Mouse (Mus musculus) naive thymus-derived CD4-positive, alpha-beta T cell, adult 2 months (primary cell): ENCODE measurements around the gene Igfbp2.

Source experiments
- DNase-seq: peaks from one replicate; pipeline ENCODE4 v3.0.0-alpha.2; 2011; ENCODE audit warnings: low read depth

Gene Igfbp2

DNA sequence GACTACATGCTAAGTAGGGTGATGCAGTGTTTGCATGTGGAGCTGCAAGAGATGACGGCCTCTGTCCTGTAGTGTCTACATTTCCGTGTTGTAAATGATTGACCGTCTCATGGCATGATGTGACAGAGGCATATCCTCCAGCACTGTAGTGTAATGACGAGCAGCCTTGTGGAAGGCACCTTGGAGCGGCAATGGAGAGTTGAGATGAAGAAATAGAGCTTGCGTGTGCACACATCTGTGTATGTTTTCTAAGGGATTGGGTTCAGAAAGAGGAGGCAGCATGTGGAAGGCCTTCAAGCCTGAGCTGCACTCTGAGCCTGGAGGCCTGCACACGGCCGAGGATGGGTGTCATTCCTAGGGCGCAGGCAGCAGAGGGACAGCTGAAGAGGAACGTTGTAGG lies 31.4 kb downstream of the Igfbp2 start:
- no peak for DNase-seq

DNA sequence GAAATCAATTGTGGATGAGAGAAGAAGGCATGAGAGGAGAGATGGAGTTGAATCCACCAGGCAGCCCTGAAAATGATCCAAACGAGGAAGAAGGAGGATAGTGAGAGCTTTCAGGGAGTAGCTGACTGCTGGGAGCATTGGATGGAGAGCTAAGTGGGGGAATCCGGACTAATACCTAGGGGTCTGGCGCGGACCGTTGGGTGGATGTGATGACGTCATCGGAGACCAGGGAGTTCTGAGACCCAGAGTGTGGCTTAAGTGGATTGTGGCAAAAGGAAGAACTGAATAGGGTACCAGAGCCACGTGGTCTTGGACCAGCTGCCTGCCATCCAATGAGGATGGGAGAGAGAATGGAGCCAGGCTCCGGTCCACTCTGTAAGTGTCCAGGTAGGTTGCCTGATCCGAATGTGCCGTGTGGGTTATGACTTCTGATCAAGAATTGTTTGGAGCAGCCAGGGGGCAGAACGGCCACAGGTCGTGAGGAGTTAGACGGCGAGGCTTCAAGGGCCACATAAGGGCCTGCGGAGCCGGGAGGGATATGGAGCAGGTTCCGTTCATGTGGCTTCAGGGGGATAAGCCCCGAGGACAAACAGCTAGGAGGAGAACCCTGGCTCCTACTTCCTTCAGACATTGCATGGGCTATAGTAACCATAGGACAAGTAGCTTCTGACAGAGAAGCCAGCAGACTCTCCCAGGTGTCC lies 32.1 kb downstream of the Igfbp2 start:
- no peak for DNase-seq

DNA sequence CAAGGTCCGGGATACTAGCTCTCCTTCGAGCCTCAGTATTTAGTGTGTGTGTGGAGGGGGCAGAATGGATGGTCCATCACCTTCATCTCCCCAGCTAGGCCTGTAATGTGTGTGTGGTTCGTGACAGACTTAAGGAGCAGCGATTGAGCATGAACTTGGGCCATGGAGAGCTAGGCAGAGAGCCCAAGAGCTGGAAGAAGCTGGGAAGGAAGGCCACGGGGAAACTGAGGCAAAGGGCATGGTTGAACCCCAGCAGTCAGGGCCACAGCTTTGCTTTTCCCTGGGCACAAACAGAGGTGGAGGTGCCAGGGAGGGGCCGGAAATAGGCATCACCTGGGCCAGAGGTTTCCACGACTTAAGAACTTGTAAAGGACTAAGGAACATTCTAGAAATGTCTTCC lies 32.8 kb downstream of the Igfbp2 start:
- DNase-seq = no peak

DNA sequence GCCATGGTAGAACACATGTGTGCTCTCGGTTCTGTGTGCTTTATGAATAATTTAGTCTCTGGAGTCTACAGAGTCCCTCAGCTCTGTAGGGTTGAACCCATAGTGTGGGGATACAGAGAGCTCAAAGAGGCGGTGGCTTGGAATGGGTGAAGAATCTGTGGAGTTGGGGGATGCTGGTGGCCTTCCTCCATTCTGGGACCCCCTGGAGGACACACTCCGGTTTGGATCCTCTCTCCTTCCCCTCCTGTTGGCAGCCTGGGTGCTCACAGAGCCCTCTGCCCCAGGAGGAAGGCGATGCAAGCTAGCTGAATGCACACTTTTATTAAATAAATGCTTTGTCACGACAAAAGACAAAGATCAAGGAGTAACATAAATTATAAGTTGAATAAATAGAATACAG lies 33.3 kb downstream of the Igfbp2 start:
- DNase-seq = no peak

DNA sequence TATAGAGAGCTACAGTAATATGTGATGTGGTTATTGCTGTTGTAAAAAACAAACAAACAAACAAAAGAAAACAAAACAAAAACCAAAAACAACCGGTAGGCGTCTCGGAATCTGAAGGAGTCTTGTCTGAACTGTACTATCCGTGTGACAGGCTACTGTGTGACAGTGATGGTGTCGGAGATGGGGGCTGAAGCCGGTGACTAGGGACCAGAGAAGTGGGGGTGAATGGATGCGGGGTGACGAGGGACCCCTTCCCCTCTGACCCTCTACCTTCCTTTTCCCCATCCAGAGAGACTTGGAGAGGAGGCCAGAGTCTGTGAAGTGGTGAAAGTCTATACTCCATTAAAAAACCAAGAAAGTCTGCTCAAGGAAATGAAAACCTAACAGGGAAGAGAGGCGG lies 34.0 kb downstream of the Igfbp2 start:
- no peak for DNase-seq

DNA sequence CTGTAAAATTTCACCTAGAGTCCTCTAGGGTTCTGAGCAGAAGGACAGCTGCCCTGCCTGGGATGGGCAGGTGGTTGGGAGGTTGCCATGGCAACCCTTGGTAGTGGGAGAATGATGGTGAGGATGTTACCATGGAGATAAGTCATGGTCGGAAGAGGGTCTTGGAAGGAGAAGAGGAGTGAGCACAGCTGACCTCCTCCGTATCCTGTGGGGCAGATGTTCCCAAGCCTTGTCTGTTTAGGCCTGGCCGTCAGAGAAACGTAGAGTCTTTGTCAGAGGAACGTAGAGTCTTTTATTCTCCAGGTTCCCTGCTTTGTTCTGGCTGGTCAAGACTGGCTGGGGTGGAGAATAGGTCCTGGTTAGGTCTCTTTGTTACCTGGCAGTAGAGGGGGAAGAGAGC lies 34.6 kb downstream of the Igfbp2 start:
- DNase-seq = no peak

DNA sequence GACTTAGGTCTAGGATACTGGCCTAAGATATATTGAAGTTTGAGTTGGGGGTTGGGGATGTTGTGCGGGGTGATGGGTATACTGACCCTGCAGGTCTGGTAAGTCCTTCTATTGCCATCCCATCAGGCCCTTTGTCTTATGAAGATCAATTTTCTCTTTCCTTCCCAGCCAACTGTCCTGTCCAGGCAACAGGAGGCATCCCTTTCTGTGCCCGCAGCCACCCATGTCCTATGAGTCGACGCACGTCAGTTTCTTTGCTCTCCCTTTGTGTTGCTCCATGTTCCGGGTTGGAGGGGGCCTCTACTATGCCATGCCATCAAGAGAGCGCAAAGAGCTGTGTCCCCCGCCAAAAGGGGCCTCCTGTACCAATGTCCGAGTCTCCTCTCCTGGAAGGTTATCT lies 35.7 kb downstream of the Igfbp2 start:
- no peak for DNase-seq

DNA sequence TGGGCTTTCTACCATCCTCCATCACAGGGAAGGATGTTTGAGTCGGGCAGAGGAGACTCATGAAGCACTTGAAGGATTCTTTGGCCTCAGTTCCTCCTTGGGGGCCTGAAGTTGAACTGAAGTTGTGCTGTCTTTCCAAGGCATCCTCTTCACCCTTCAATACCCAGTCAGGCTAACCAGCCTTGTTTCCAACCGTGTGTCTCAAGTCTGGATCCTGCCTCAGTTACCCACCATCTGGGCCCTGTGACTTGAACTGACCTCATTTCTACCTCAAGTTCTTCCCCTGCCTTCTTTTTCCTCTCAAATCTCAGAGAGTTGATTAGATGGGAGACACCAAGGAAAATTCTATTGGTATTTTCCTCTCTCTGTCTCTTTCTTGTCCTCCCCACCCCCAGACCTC lies 36.2 kb downstream of the Igfbp2 start:
- DNase-seq = no peak

DNA sequence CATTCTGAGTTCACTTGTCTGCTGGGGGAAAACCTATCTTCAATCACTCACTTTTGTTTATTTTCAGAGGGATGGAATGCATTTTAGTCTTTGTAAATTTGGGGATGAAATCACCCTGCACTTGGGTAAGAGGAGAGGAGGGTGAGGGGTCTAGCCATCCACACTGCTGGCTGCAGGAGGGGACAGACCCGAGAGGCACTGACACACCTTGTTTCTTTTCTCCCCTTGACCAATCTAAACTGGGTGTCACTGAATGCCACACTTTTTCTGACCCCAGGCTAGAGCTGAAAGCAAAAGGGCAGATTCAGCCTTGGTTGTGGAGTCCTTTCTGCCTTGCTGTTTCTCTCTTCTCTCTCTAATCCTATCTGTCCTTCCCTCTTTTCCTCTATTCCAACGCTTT lies 37.4 kb downstream of the Igfbp2 start:
- DNase-seq = no peak

DNA sequence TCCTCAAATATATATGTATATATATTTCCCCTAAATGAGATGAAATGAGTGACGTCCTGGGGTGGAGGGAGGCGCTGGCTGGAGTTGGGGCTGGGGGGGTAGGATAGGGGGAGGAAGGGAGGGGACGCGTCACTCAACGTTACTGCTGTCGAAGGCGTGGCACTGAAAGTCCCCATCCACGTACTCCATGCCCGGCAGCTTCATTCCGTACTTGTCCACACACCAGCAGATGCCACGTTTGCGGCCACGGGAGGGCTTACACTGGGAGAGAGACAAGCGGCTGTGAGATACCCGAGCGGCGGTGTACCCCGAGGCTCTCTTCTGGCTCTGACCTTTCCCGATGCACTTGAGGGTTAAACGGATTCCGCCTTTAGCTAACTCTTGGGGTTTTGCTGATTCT lies 37.9 kb downstream of the Igfbp2 start:
- DNase-seq = no peak

DNA sequence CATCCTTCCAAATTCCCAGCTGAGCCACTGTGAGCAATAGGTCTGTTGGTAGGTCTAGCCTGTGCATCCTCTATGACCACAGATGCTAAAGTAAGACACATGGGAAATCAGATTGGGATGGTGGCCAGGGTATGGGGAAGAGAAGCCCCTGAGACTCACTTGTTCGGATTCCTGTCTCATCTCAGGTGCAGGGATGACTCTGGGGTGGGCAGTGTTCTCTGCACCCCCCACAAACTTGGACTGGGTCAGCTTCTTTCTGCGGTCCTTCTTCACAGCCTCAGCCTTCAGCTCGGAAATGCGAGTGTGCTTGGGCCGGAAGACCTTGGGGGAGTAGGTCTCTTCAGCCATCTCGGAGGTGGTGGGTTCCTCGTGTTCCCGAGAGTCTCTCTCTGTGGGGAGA lies 39.4 kb downstream of the Igfbp2 start:
- no peak for DNase-seq

DNA sequence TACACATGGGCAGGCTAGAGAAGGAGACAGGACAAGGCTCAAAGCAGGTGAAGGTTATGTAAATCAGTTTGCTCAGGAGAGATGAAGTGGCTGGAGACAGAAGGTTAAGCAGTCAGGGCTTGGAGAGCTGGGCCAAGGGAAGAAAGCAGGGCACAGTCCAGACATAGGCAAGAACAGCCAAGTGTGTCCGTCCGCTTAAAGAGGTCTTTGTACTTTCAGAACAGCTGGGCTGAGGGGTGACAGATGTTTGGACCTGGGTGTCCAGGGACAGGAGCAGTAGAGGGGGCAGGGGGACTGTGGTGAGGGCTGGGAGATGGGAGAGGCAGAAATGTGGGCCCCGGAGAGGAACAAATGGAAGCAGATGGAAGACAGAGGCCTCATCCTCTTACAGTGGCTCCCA lies 40.0 kb downstream of the Igfbp2 start:
- DNase-seq = no peak

DNA sequence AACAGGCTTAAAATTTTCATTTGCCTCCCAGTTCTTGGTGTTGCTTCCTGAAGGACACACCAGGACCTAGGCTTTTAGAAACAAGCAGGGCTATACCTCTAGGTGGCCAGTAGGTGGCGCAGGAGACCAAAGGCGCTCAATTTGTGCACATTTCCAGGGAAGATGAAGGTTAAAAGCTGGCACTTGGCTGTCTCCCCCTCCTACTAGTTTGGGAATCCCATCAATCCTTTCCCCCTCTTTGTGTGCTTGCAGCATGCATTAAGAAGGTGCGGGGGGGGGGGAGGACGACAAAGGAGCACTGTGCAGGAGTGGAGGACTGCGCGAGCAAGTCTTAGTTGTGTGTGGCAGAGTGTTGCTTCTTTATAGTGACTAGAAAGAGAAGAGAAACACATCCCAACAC lies 41.6 kb downstream of the Igfbp2 start:
- DNase-seq = peak; percentile 19

DNA sequence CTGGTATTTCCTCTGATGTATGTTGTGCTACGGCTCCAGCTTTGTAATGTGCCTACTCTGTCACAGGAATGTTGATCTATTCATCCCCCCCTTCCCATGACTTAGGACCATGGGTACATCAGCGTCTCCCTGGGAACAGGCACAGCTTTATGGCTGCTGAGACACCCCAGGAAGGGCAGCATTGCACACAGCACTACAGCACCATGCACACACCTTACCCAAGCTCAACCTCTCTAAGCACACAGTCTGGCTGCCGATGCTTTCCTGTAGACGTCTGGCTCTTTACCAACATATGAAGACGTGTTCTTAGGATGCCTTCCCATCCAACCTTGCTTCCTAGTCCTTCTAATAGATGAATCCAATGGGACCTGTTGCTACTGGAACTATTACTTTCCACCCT lies 42.1 kb downstream of the Igfbp2 start:
- DNase-seq = no peak

DNA sequence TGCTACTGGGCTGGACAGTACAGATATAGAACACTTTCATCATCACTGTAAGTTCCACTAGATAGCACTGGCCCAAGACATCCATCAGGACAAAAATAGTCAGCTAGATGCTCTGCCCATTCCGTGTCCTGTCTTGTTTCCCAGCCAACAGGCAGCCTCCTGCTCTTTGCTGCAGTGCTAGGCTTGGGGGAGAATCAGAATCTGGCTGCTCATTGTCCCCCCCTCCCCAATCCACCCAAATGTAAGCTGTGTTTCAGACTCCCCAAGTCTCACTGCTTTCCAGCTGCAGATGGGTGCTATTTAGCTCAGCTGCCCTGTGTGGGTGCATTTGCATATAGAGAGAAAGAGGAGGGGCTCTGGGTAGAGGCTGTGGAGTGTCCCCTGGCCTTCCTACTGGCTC lies 43.0 kb downstream of the Igfbp2 start:
- DNase-seq = no peak

DNA sequence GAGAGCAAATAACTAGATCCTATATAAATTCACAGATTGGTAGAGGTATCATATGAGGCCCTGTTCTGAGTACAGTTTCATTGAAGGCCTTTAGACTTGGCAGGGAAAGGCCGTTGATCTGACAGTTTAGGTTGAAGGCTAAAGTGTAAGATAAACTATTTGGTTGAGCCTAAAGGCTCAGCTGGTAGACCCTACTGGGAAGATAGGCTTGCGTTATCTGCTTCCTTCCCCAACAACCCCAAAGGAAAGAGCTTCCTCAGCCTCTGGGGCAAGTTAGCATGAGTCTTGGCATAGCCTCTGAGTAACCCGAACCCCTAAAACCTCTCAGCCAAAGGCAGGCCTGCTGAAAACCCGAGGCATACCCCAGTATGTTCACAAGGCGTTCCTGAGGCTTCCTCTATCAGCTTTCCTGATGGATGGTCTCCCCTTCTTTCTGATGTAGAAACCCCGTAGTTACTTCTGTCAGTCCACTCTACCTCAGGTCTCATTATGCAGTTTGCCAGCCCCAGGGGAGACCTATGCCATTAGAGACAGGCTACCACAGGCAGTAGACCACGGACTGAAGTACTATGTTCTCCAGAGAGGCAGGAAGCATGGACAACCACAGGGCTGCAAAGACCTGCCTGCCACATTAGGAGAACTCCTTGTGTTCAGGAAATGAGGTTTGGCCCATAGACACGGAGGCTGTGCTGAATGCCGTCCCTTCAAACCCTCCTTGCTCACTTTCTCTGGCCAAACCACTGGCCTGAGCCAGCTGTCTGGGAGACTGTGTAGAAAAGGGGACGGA lies 44.3 kb downstream of the Igfbp2 start:
- DNase-seq = no peak

DNA sequence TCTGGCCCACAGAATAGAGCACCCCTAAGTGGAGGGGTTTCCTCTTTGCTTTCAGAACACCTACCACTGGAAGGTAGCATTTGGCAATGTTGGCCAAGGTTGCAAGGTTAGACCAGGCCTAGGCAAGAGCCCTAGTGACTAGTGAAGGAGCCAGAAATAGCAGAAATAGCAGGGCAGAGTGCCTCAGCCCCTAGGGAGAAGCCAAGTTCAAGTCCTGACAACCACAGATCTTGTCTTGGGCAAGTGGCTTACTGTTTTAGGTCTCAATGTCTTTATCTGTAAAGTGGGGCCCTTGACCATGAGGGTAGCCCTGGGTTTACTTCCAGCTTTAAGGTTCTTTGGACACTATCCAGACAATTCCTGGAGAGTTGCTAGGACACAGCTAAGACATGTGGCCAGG lies 45.0 kb downstream of the Igfbp2 start:
- no peak for DNase-seq

DNA sequence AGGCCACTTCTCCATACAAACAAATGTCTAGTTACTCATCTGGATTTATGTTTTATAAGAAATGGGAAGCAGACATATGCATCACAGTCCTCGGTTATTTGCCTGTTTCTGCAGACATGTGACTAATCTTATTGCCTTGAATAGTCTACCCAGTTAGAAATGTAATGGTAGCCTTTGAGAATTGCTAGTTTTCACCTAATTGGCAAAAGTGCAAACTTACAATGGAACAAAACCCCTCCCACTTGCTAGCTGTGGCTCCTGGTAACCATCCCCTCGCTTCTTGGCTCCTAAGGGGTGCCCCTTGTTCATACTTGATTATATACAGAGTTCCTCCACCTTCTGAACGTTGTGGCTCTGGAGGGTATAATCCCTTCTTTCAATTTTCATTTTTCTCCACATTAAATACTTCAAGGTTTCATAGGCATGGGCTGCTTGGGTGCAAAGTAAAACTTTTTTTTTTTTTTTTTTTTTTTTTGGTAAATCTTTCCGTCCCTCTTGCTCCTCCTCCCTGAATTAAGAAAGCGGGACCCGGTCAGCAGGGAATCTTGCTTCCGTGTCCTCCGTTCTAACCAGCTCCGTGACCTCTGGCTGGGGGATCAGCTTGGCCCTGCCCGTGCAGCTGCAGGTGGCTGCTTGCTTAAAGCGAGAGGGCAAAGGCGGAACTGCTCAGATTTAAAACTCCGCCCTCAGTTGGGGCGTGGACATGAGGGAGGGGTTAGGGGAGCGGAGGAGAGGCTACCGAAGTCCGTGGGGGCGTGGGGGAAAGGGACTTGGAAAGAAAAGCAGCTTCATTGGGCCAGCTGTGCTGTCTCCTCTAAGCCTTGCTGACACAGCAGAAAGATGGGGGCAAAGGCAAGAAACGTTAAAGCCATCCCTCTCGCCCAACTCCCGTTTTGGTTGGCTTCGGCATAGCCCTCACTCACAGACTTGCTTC lies 45.6 kb downstream of the Igfbp2 start:
- DNase-seq = no peak

DNA sequence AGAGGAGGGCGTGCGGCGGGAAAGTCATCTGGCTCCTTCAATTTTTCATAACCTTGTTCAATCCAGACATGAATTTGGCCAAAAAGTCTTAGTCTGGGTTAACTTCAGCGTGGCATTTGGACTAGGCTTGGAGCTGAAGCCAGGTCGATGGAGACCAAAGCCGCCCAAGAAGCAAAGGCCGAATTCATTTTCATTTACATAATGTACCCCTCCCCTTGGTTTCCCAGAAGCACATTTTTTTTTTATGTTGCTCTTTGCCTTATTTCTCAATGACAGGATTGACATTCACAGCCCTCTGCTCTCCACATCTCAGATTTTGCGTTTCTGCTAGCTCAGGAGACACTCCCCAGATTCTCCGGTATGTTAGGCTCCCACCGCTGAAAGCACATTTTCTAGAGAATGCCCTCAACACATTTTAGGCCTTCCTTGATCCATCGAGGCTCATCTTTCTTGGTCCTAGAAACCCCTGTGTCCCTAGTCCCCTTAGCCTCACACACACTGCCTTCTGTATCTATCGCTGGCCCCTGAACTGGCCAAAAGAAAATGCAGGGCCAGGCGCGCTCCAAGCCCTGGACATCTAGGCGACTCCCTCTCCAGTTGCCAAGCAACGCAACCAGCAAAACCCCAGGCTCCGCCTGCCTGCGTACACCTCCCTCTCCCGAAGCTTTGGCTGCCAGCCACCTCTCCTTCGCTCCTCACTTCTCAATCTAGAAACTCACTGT lies 46.5 kb downstream of the Igfbp2 start:
- no peak for DNase-seq

DNA sequence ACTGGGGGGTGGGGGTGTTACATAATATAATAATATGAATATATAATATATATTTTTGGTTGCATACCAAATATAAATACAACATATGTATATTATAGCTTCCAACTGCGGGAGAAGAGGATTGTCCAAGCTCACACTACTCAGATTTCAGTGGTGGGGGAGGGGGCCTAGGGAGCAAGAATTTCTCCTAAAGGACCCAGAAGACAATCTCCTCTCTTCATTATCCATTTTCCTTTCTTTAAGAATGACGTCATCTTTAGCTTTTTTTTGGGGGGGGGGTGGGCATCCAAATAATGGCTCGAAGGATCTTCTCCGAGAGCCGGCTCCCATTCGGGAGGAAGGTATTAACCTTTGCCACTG lies 47.0 kb downstream of the Igfbp2 start:
- no peak for DNase-seq

DNA sequence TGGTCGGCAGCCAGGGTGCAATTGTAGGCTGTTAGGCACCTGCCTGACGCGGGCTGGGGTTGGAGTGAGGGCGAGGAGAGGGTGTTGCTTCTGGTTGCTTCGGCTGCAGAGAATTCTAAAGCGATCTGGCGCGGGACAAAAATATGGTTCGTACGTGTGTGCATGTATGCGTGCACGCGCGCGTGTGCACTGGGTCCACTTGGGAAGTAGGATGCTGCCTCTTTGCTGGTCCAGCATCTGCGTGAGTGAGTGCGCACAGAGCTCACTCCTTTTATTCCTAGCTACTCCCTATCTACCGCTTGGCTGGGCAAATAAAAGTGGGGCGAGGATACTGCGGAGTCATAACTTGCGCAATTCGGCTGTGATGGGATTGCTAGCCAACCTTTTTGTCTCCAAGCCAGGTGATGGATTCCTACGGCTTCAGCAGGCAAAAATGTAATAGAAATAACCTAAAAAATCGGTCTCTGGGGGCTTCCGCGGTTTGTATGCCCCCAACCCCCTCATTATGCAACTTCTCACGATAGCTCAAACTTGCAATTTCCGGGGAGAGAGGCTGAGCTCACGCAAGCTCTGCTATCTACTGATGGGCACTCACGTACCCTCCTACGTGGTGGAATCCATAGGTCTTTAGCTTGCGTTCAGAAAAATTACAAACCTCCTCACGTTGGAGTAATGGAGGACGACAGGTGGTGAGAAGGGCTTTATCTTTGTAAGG lies 47.6 kb downstream of the Igfbp2 start:
- no peak for DNase-seq

DNA sequence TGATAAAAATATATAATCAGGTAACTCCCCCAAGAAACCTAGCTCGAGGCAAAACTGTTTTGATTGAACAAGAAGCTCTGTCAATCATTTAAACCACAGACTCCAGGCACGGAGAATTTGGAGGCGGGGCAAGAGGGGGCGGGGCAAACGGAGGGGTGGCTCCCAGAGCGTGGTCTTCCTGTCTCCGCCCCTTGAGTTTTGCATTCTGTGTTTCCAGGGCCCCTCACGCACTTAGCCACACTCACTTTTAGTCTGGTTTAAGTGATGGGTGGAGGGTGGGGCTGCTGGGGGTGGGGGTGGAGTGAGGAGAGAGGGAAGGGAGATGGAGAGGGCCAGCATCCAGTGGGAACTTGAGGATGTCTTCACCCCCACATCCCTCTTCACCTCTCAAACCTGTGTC lies 48.2 kb downstream of the Igfbp2 start:
- no peak for DNase-seq
